Mouse (Mus musculus) brain, embryonic 14.5 days (tissue): ENCODE measurements at regions not wholly inside any gene's neighbourhood (a gene's known extent, or its start where the extent isn't known, plus 50 kb on each side); places are given as distances from the start of the nearest gene placed in this dataset.
A peak's percentile ranks its signal among the peaks of the same experiment; 100 is the strongest.

ENCODE experiments used
- DNase-seq: peaks from one replicate; pipeline ENCODE4 v3.0.0-alpha.2; 2011; ENCODE audit warnings: low read depth
- CTCF ChIP-seq: fragments of 200-500 bp; IDR thresholded peaks from 2 replicates; pipeline ENCODE4 v1.5.1; 2012; ENCODE audit warnings: inconsistent platforms, mild to moderate bottlenecking, moderate library complexity, borderline replicate concordance; ENCODE audit not compliant: insufficient read depth, insufficient read length; ENCODE audit errors: extremely low read depth
- POLR2A ChIP-seq: fragments of 200-500 bp; IDR thresholded peaks from 2 replicates; pipeline ENCODE4 v1.6.1; 2012; ENCODE audit warnings: mild to moderate bottlenecking, inconsistent platforms, borderline replicate concordance; ENCODE audit not compliant: poor library complexity, insufficient read depth, insufficient read length, severe bottlenecking; ENCODE audit errors: extremely low read depth

- TF ChIP-seq POLR2A (no peak), CTCF (no peak)
- peak; percentile 62 for DNase-seq
Measured at GRCm38 (mm10) chr19:20035223-20035622, 355.5 kb downstream of the Anxa1 start.

- no peak for TF ChIP-seq CTCF
- peak; percentile 86 for DNase-seq
Measured at GRCm38 (mm10) chr19:20027667-20028282, 363.0 kb downstream of the Anxa1 start.

- TF ChIP-seq CTCF (no peak), POLR2A (no peak)
- DNase-seq: peak; percentile 66
Measured at GRCm38 (mm10) chr19:20014114-20014513, 376.6 kb downstream of the Anxa1 start.

GRCm38 (mm10) chr19:20009801-20010441, 380.8 kb downstream of the Anxa1 start:
- TF ChIP-seq CTCF (no peak), POLR2A (no peak)
- DNase-seq: peak; percentile 58

GRCm38 (mm10) chr19:20005932-20006625, 384.7 kb downstream of the Anxa1 start:
- peak; percentile 96 for DNase-seq
- TF ChIP-seq POLR2A: no peak
- no peak for TF ChIP-seq CTCF

- no peak for DNase-seq
- no peak for TF ChIP-seq POLR2A
- TF ChIP-seq CTCF: no peak
Measured at GRCm38 (mm10) chr19:19987255-19987654, 403.5 kb downstream of the Anxa1 start.

- TF ChIP-seq POLR2A (no peak), CTCF (no peak)
- peak; percentile 49 for DNase-seq
Measured at GRCm38 (mm10) chr19:19978816-19979215, 411.9 kb downstream of the Anxa1 start.

GRCm38 (mm10) chr19:19977609-19978259, 413.0 kb downstream of the Anxa1 start:
- TF ChIP-seq CTCF (no peak), POLR2A (no peak)
- peak; percentile 71 for DNase-seq

GRCm38 (mm10) chr19:19976776-19977175, 414.0 kb downstream of the Anxa1 start:
- DNase-seq: no peak
- TF ChIP-seq CTCF: no peak

- no peak for DNase-seq
- TF ChIP-seq POLR2A: no peak
- TF ChIP-seq CTCF: no peak
Measured at GRCm38 (mm10) chr19:19969780-19970512, 420.8 kb downstream of the Anxa1 start.

GRCm38 (mm10) chr19:19969335-19969734, 421.4 kb downstream of the Anxa1 start:
- DNase-seq: no peak
- no peak for TF ChIP-seq POLR2A
- TF ChIP-seq CTCF: no peak

- no peak for DNase-seq
- TF ChIP-seq CTCF: no peak
- no peak for TF ChIP-seq POLR2A
Measured at GRCm38 (mm10) chr19:19945247-19945646, 445.5 kb downstream of the Anxa1 start.
